Mouse (Mus musculus) neutrophil, adult 5-6 weeks (primary cell): ENCODE results near the gene Tmc7. TPM values are rescaled to one million over a fixed set of nuclear protein-coding genes. Genes with fewer than 3 reads are reported as not detected.

Source experiments
- ATAC-seq: fragments of 151-379, 151-347 bp; 2 replicates; pipeline ENCODE4 v1.8.0; 2017; ENCODE audit warnings: mild to moderate bottlenecking, moderate TSS enrichment; ENCODE audit not compliant: insufficient number of reproducible peaks, poor library complexity, low FRiP score, severe bottlenecking; ENCODE audit errors: extremely low read depth
- total RNA-seq: library from RNA; stranded (forward); fragments of 200-1000 nt; gene quantifications from 2 replicates; pipeline ENCODE4 v1.2.3, GENCODE M21; 2017

Tmc7 gene
- total RNA-seq, 1 experiment from 2014 or later, result 1.5 TPM

GRCm38 (mm10) chr7:118522077-118522476, 62.5 kb downstream of the Tmc7 start:
- no peak for ATAC-seq

- no peak for ATAC-seq
Observed at GRCm38 (mm10) chr7:118519661-118520060, 64.9 kb downstream of the Tmc7 start.

- ATAC-seq, result peak; percentile 84
Observed at GRCm38 (mm10) chr7:118518687-118519086, 65.8 kb downstream of the Tmc7 start.

GRCm38 (mm10) chr7:118517819-118518218, 66.7 kb downstream of the Tmc7 start:
- peak; percentile 62 for ATAC-seq

- ATAC-seq, result no peak
Observed at GRCm38 (mm10) chr7:118508556-118508955, 76.0 kb downstream of the Tmc7 start.

- ATAC-seq, result no peak
Observed at GRCm38 (mm10) chr7:118503844-118504243, 80.7 kb downstream of the Tmc7 start.

- no peak for ATAC-seq
Observed at GRCm38 (mm10) chr7:118502333-118502732, 82.2 kb downstream of the Tmc7 start.

GRCm38 (mm10) chr7:118499784-118500435, 84.6 kb downstream of the Tmc7 start:
- ATAC-seq, result no peak

GRCm38 (mm10) chr7:118498984-118499783, 85.4 kb downstream of the Tmc7 start:
- no peak; the same call in 1 of the 2 replicates for ATAC-seq

- ATAC-seq, result no peak
Observed at GRCm38 (mm10) chr7:118494892-118495579, 89.5 kb downstream of the Tmc7 start.

GRCm38 (mm10) chr7:118493892-118494291, 90.6 kb downstream of the Tmc7 start:
- ATAC-seq, result no peak

- peak; percentile 55 for ATAC-seq
Observed at GRCm38 (mm10) chr7:118491431-118492147, 92.9 kb downstream of the Tmc7 start, which contains the start of gene Itpripl2. Gene Itpripl2 (minus strand): TSS chr7:118491975.

GRCm38 (mm10) chr7:118490666-118491430, 93.7 kb downstream of the Tmc7 start:
- ATAC-seq, result peak; percentile 9; the same call in 1 of the 2 replicates

- no peak for ATAC-seq
Observed at GRCm38 (mm10) chr7:118489706-118490665, 94.5 kb downstream of the Tmc7 start.

GRCm38 (mm10) chr7:118488060-118488664, 96.4 kb downstream of the Tmc7 start:
- no peak for ATAC-seq

- no peak for ATAC-seq
Observed at GRCm38 (mm10) chr7:118486917-118487316, 97.6 kb downstream of the Tmc7 start.
